Mouse (Mus musculus) CH12.LX (cell line): ENCODE data around the gene Klc4. TPM values are rescaled to one million over a fixed set of nuclear protein-coding genes. Genes with fewer than 3 reads are reported as not detected.

Experiments
- DNase-seq: peaks from one replicate; pipeline ENCODE4 v3.0.0-alpha.2; 2013; ENCODE audit errors: extremely low read depth
- H3K27ac ChIP-seq: 2 replicates; pipeline ENCODE4 v1.5.1; 2012; ENCODE audit warnings: low read depth, mild to moderate bottlenecking, control low read depth, moderate library complexity; ENCODE audit not compliant: insufficient read depth
- H3K27me3 ChIP-seq: replicated peaks from 2 replicates; pipeline ENCODE3; 2012; ENCODE audit warnings: inconsistent platforms
- H3K36me3 ChIP-seq, 2 experiments: replicated peaks in 1 of 2; 2 replicates each; pipeline versions ENCODE3 to v1.6.1; 2012; ENCODE audit warnings: inconsistent platforms in 1 of 2, low read length in 1 of 2, mild to moderate bottlenecking in 1 of 2, mixed read lengths in 1 of 2, moderate library complexity in 1 of 2; ENCODE audit not compliant: control insufficient read depth in 1 of 2, insufficient read depth in 1 of 2
- H3K4me1 ChIP-seq, 2 experiments: 2 replicates each; pipeline ENCODE4 v1.6.1; 2012; ENCODE audit warnings: inconsistent platforms in 1 of 2, moderate library complexity in 1 of 2; ENCODE audit not compliant: insufficient read depth in 2 of 2, control insufficient read depth in 1 of 2
- H3K4me2 ChIP-seq: 2 replicates; pipeline ENCODE4 v1.6.1; 2012; ENCODE audit warnings: low read depth, mild to moderate bottlenecking, control low read depth; ENCODE audit not compliant: poor library complexity, insufficient read depth, severe bottlenecking
- H3K4me3 ChIP-seq, 3 experiments: fragments of 150-350 bp in 1 of 3; sonication (generic) in 1 of 3; replicated peaks in 1 of 3; 2 replicates each; pipeline versions ENCODE3 to v1.5.1; 2011 to 2012; ENCODE audit warnings: low read depth in 2 of 3, low read length in 2 of 3, mild to moderate bottlenecking in 2 of 3, moderate library complexity in 2 of 3, control low read depth in 1 of 3, improper control_type of control experiment in 1 of 3, inconsistent platforms in 1 of 3, mixed read lengths in 1 of 3; ENCODE audit not compliant: poor library complexity in 1 of 3
- H3K79me2 ChIP-seq: replicated peaks from 2 replicates; pipeline ENCODE4 v1.6.1; 2012; ENCODE audit warnings: mild to moderate bottlenecking, moderate library complexity; ENCODE audit not compliant: control insufficient read depth, poor library complexity, insufficient read depth, severe bottlenecking; ENCODE audit errors: extremely low read depth
- H3K9ac ChIP-seq: 2 replicates; pipeline ENCODE4 v1.6.1; 2012; ENCODE audit warnings: low read depth, mild to moderate bottlenecking, control low read depth, moderate library complexity; ENCODE audit not compliant: insufficient read depth
- H3K9me3 ChIP-seq: replicated peaks from 2 replicates; pipeline ENCODE3; 2012; ENCODE audit warnings: low read length, inconsistent platforms, mixed read lengths
- BHLHE40 ChIP-seq: IDR thresholded peaks from 2 replicates; pipeline ENCODE4 v1.6.1; 2011; ENCODE audit warnings: mild to moderate bottlenecking, low read depth, low read length, improper control_type of control experiment
- CHD2 ChIP-seq: IDR thresholded peaks from 2 replicates; pipeline ENCODE4 v1.6.1; 2011; ENCODE audit warnings: low read length, improper control_type of control experiment
- CTCF ChIP-seq, 2 experiments: IDR thresholded peaks in 1 of 2; conservative IDR thresholded peaks in 1 of 2; 2 replicates each; pipeline ENCODE4 v1.5.1; 2011 to 2012; ENCODE audit warnings: low read depth in 2 of 2, low read length in 2 of 2, improper control_type of control experiment in 1 of 2, inconsistent platforms in 1 of 2, mild to moderate bottlenecking in 1 of 2, moderate library complexity in 1 of 2
- E2F4 ChIP-seq: IDR thresholded peaks from 2 replicates; pipeline ENCODE4 v1.6.1; 2011; ENCODE audit warnings: low read depth, low read length, improper control_type of control experiment; ENCODE audit not compliant: insufficient replicate concordance
- ELF1 ChIP-seq: IDR thresholded peaks from 2 replicates; pipeline ENCODE4 v1.6.1; 2014; ENCODE audit warnings: low read depth, mild to moderate bottlenecking, inconsistent platforms, low read length, improper control_type of control experiment
- ETS1 ChIP-seq: conservative IDR thresholded peaks from 2 replicates; pipeline ENCODE4 v1.6.1; 2012; ENCODE audit warnings: low read depth, mild to moderate bottlenecking, inconsistent platforms, low read length, improper control_type of control experiment, moderate library complexity
- HCFC1 ChIP-seq: IDR thresholded peaks from 2 replicates; pipeline ENCODE4 v1.6.1; 2012; ENCODE audit warnings: low read depth, mild to moderate bottlenecking, inconsistent platforms, low read length, improper control_type of control experiment
- IRF4 ChIP-seq: IDR thresholded peaks from 2 replicates; pipeline ENCODE4 v1.6.1; 2014; ENCODE audit warnings: low read depth, mild to moderate bottlenecking, inconsistent platforms, low read length, improper control_type of control experiment
- JUN ChIP-seq: IDR thresholded peaks from 2 replicates; pipeline ENCODE4 v1.6.1; 2011; ENCODE audit warnings: low read depth, mild to moderate bottlenecking, low read length, improper control_type of control experiment, moderate library complexity; ENCODE audit not compliant: insufficient read depth
- JUND ChIP-seq: conservative IDR thresholded peaks from 2 replicates; pipeline ENCODE4 v1.6.1; 2011; ENCODE audit warnings: low read depth, low read length, improper control_type of control experiment
- MAX ChIP-seq: IDR thresholded peaks from 2 replicates; pipeline ENCODE4 v1.6.1; 2011; ENCODE audit warnings: low read length, improper control_type of control experiment
- MAZ ChIP-seq: IDR thresholded peaks from 2 replicates; pipeline ENCODE4 v1.6.1; 2012; ENCODE audit warnings: low read depth, mild to moderate bottlenecking, inconsistent platforms, low read length, improper control_type of control experiment, moderate library complexity
- MEF2A ChIP-seq: IDR thresholded peaks from 2 replicates; pipeline ENCODE4 v1.6.1; 2014; ENCODE audit warnings: low read depth, mild to moderate bottlenecking, inconsistent platforms, low read length, improper control_type of control experiment, borderline replicate concordance
- MXI1 ChIP-seq: IDR thresholded peaks from 2 replicates; pipeline ENCODE4 v1.6.1; 2011; ENCODE audit warnings: mild to moderate bottlenecking, low read depth, low read length, improper control_type of control experiment
- MYC ChIP-seq: IDR thresholded peaks from 2 replicates; pipeline ENCODE4 v1.6.1; 2011; ENCODE audit warnings: low read depth, mild to moderate bottlenecking, improper control_type of control experiment, low read length
- NRF1 ChIP-seq: IDR thresholded peaks from 2 replicates; pipeline ENCODE4 v1.6.1; 2014; ENCODE audit warnings: low read depth, mild to moderate bottlenecking, inconsistent platforms, low read length, improper control_type of control experiment, moderate library complexity
- PAX5 ChIP-seq: IDR thresholded peaks from 2 replicates; pipeline ENCODE4 v1.6.1; 2012; ENCODE audit warnings: low read length, inconsistent platforms, mixed read lengths
- SIN3A ChIP-seq: IDR thresholded peaks from 2 replicates; pipeline ENCODE4 v1.6.1; 2012; ENCODE audit warnings: low read length, improper control_type of control experiment, inconsistent platforms
- SMC3 ChIP-seq: IDR thresholded peaks from 2 replicates; pipeline ENCODE4 v1.6.1; 2011; ENCODE audit warnings: low read depth, low read length, improper control_type of control experiment
- TBP ChIP-seq: conservative IDR thresholded peaks from 2 replicates; pipeline ENCODE4 v1.6.1; 2011; ENCODE audit warnings: low read depth, low read length, improper control_type of control experiment
- UBTF ChIP-seq: IDR thresholded peaks from 2 replicates; pipeline ENCODE4 v1.6.1; 2012; ENCODE audit warnings: low read depth, mild to moderate bottlenecking, inconsistent platforms, low read length, improper control_type of control experiment, moderate library complexity
- ZC3H11A ChIP-seq: IDR thresholded peaks from 2 replicates; pipeline ENCODE4 v1.6.1; 2012; ENCODE audit warnings: low read depth, mild to moderate bottlenecking, inconsistent platforms, low read length, improper control_type of control experiment
- ZKSCAN1 ChIP-seq: IDR thresholded peaks from 2 replicates; pipeline ENCODE4 v1.6.1; 2012; ENCODE audit warnings: low read depth, inconsistent platforms, low read length, improper control_type of control experiment, borderline replicate concordance
- ZNF384 ChIP-seq: IDR thresholded peaks from 2 replicates; pipeline ENCODE4 v1.6.1; 2012; ENCODE audit warnings: low read depth, low read length, improper control_type of control experiment, inconsistent platforms
- dilution Hi-C: fragments of 300-500 bp; cut with MboI; formaldehyde crosslinking; loops from 2 replicates; pipeline ENCODE4 v1.14.3; 2020; ENCODE audit warnings: low sequenced_read_pairs; ENCODE audit not compliant: extremely low pct_unique_long_range_greater_than_20kb, extremely low pct_ligation_motif_present
- in situ Hi-C: fragments of 300-500 bp; cut with MboI; formaldehyde crosslinking; loops from 3 replicates; pipeline ENCODE4 v1.14.3; 2019; ENCODE audit warnings: low sequenced_read_pairs, low pct_ligation_motif_present, low pct_unique_long_range_greater_than_20kb, mixed read lengths
- polyA plus RNA-seq: library from polyadenylated mRNA; unstranded; fragments of >175 nt; gene quantifications from 2 replicates; pipeline ENCODE4 v1.2.1, GENCODE M21; 2012; ENCODE audit warnings: low read depth; ENCODE audit not compliant: insufficient read length
- total RNA-seq, 2 experiments: library from RNA; depleted of rRNA; stranded (reverse); fragments of 300-350 nt in 1 of 2; fragments of >200 nt in 1 of 2; gene quantifications; 2 replicates each; pipeline ENCODE4 v1.2.3; 2012 to 2014

The Klc4 gene
- total and polyA plus RNA-seq, 3 experiments, result 6.6 to 10.7 (median 6.7) TPM

DNA sequence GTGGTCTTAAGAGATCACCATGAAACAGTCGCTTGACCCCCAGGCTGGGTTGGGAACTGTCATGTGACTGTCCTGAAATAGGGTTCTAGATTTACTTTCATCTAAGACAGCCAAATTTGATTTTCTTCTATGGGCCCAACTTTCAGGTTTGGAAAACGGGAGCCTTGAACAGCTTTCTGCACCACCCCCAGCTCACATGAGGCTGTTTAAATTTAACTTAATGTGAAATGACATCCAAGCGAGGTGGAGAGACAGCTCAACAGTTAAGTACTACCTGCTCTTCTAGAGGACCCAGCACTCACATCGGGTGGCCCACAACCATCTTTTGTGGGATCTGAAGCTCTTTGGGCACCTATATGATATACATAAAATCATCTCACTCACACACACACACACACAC, 46.9 kb downstream of the Klc4 start:
- no peaks in the 10 kb centered on the region for H3K27me3 ChIP-seq
- H3K4me3 ChIP-seq, result no peak overlapping the region
- no peak for TF ChIP-seq ZC3H11A
- TF ChIP-seq MEF2A, result no peak
- TF ChIP-seq ETS1, result no peak
- TF ChIP-seq IRF4, result no peak
- TF ChIP-seq MAZ, result no peak
- no peak for TF ChIP-seq E2F4
- no peak for TF ChIP-seq SMC3
- no peak for TF ChIP-seq BHLHE40
- TF ChIP-seq ZNF384, result no peak
- TF ChIP-seq UBTF, result no peak
- no peak for TF ChIP-seq ELF1
- no peak for TF ChIP-seq SIN3A
- TF ChIP-seq JUND, result no peak
- TF ChIP-seq HCFC1, result no peak
- TF ChIP-seq, all 38 proteins: peak for 0
- H3K9me3 ChIP-seq, result no peaks in the 10 kb centered on the region
- no peak overlapping the region for H3K4me2 ChIP-seq
- in situ Hi-C loops (no loop called here), dilution Hi-C loops (no loop called here)
- no peak for DNase-seq
- H3K9ac ChIP-seq, result no peak overlapping the region
- no peak overlapping the region for H3K27ac ChIP-seq
- H3K79me2 ChIP-seq, result no peaks in the 10 kb centered on the region
- H3K36me3 ChIP-seq, result no peaks in the 10 kb centered on the region
- no peaks in the 10 kb centered on the region for H3K4me1 ChIP-seq

GRCm38 (mm10) chr17:46597956-46598355, 47.9 kb downstream of the Klc4 start:
- no peak for DNase-seq
- no peak overlapping the region for H3K4me3 ChIP-seq
- H3K4me1 ChIP-seq, result no peaks in the 10 kb centered on the region
- H3K27ac ChIP-seq, result no peak overlapping the region
- dilution Hi-C loops, result no loop called here
- no peak overlapping the region for H3K4me2 ChIP-seq
- TF ChIP-seq JUN (no peak), ZKSCAN1 (no peak), MEF2A (no peak), MYC (no peak), JUND (no peak), ZC3H11A (no peak), E2F4 (no peak), NRF1 (no peak), PAX5 (no peak), HCFC1 (no peak), CTCF (conservative IDR thresholded peaks at IDR 0.05 in 1 of 2, IDR thresholded peaks at IDR 0.05 in 1 of 2; ENCODE audit: low read depth in 2 of 2, low read length in 2 of 2) (no peak), MXI1 (no peak), ELF1 (no peak), MAX (no peak), SIN3A (no peak), CHD2 (no peak), TBP (no peak)
- no peaks in the 10 kb centered on the region for H3K36me3 ChIP-seq
- H3K9me3 ChIP-seq, result no peaks in the 10 kb centered on the region
- no peaks in the 10 kb centered on the region for H3K27me3 ChIP-seq
- in situ Hi-C loops, result no loop called here
- no peak overlapping the region for H3K9ac ChIP-seq
- no peaks in the 10 kb centered on the region for H3K79me2 ChIP-seq
